Mouse (Mus musculus) hindbrain, embryonic 12.5 days (tissue): Measurements from ENCODE around the gene Rad50. TPM values are rescaled to one million over a fixed set of nuclear protein-coding genes. Genes with fewer than 3 reads are reported as not detected.

ENCODE experiments used
- ATAC-seq: fragments of 200-750 bp; cut with Nextera tagmentation; 2 replicates; pipeline ENCODE4 v1.8.0; 2017; ENCODE audit warnings: moderate TSS enrichment; ENCODE audit not compliant: low FRiP score
- H3K27ac ChIP-seq: fragments of 300-500 bp; sonication (generic); 2 replicates; pipeline ENCODE4 v1.5.1; 2016; ENCODE audit warnings: mild to moderate bottlenecking
- H3K27me3 ChIP-seq: fragments of 300-500 bp; sonication (generic); 2 replicates; pipeline ENCODE4 v1.6.1; 2016; ENCODE audit warnings: mild to moderate bottlenecking
- H3K36me3 ChIP-seq: fragments of 300-500 bp; sonication (generic); 2 replicates; pipeline ENCODE4 v1.6.1; 2016; ENCODE audit warnings: mild to moderate bottlenecking
- H3K4me1 ChIP-seq: fragments of 300-500 bp; sonication (generic); 2 replicates; pipeline ENCODE4 v1.6.1; 2016
- H3K4me2 ChIP-seq: fragments of 300-500 bp; sonication (generic); replicated peaks from 2 replicates; pipeline ENCODE4 v1.6.1; 2016; ENCODE audit warnings: mild to moderate bottlenecking
- H3K4me3 ChIP-seq: fragments of 300-500 bp; sonication (generic); 2 replicates; pipeline ENCODE4 v1.5.1; 2016; ENCODE audit warnings: mild to moderate bottlenecking
- H3K9ac ChIP-seq: fragments of 300-500 bp; sonication (generic); 2 replicates; pipeline ENCODE4 v1.6.1; 2016; ENCODE audit warnings: mild to moderate bottlenecking, moderate library complexity
- H3K9me3 ChIP-seq: fragments of 300-500 bp; sonication (generic); replicated peaks from 2 replicates; pipeline ENCODE4 v1.6.1; 2016; ENCODE audit warnings: mild to moderate bottlenecking
- WGBS: fragments of 180-500 bp; shearing (Covaris S2); methylation state at CpG from one replicate; pipeline ENCODE4 v1.1.7; 2016; 5-methylcytosine and 5-hydroxymethylcytosine counted together
- polyA plus RNA-seq: library from polyadenylated mRNA; unstranded; fragments of >200 nt; fragmentation: Nextera tagmentation; extraction: Ambion mirVana; gene quantifications from 2 replicates; pipeline ENCODE4 v1.2.1, GENCODE M21; 2016

Gene Rad50
- polyA plus RNA-seq, 1 experiment from 2014 or later: 18.5 TPM

DNA sequence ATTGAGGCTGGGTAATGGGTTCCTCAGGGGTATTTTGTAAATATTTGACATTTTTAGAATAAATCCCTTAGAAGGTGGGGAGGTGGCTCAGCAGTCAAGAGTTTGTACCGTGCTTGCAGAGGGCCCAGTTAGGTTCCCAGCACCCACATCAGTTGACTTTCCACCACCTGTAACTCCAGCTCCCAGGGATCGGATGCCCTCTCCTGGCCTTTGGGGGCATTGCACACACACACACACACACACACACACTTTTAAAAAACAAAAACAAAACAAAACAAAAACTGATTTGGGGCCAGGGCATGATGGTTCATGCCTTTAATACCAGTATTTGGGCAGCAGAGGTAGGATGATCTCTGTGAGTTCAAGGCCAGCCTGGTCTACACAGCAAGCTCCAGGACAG, 83.0 kb downstream of the Rad50 start:
- H3K9me3 ChIP-seq: peaks cover 6% of the 10 kb centered on the region; the same call in 1 of the 2 replicates

DNA sequence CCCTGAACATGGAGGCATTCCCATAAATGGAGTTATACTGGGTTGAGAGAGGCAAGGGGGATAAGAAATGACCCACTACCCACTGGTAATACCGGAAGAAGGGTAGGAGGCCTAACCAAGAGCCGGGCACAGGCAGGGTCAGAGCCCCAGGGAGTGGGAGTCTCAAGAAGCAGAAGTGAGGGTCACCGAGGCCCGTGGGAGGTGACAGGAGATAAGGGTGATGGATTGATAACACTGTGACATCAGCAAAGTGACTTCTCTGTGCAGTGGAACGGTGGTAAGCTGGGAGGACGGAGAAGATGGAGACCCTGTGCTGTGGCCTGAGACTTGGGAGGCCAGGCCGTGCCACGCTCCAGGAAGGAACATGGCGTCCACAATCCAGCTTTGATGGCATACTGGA, 83.5 kb downstream of the Rad50 start:
- H3K4me1 ChIP-seq: no peaks in the 10 kb centered on the region
- no peak for ATAC-seq
- H3K36me3 ChIP-seq: no peaks in the 10 kb centered on the region
- H3K27ac ChIP-seq: no peak overlapping the region
- peaks cover 6% of the 10 kb centered on the region; the same call in 1 of the 2 replicates for H3K9me3 ChIP-seq
- WGBS: 92% methylated on average over 9 of the region's 9 CpGs
- no peak overlapping the region for H3K4me3 ChIP-seq
- H3K27me3 ChIP-seq: peaks cover 4% of the 10 kb centered on the region; the same call in 1 of the 2 replicates
- H3K4me2 ChIP-seq: no peak overlapping the region
- H3K9ac ChIP-seq: no peak overlapping the region

More for the DNA sequence above, 83.0 kb downstream of the Rad50 start:
- Histone ChIP-seq H3K36me3 (no peaks in the 10 kb centered on the region), H3K9ac (no peak overlapping the region), H3K27ac (no peak overlapping the region), H3K4me1 (no peaks in the 10 kb centered on the region), H3K4me2 (no peak overlapping the region), H3K27me3 (peaks cover 4% of the 10 kb centered on the region; the same call in 1 of the 2 replicates), H3K4me3 (no peak overlapping the region)
- 90% methylated on average over 2 of the region's 2 CpGs for WGBS
- ATAC-seq: no peak

DNA sequence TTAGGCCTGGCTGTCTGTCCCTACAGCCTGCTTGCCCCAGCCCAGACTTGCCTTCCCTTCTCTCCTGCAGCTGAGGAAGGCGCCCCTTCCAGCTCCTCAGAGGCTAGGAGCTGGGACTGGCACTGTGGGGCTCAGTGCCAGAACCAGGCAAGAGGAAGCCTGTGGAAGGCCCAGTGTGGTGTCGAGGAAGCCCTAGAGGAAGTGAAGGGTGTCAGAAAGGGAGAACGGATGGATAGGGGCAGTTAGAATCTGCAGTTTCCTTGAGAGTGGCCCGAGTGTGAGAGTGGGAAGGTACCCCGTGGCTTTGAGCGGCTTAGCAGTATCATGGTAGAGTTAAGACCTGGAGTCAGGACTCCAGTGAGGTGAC, 84.7 kb downstream of the Rad50 start:
- WGBS: 86% methylated on average over 6 of the region's 6 CpGs
- no peak overlapping the region for H3K27ac ChIP-seq
- H3K4me1 ChIP-seq: no peaks in the 10 kb centered on the region
- no peak overlapping the region for H3K9ac ChIP-seq
- H3K36me3 ChIP-seq: no peaks in the 10 kb centered on the region
- H3K4me2 ChIP-seq: no peak overlapping the region
- no peak for ATAC-seq
- H3K9me3 ChIP-seq: peaks cover 6% of the 10 kb centered on the region; the same call in 1 of the 2 replicates
- peaks cover 4% of the 10 kb centered on the region; the same call in 1 of the 2 replicates for H3K27me3 ChIP-seq
- no peak overlapping the region for H3K4me3 ChIP-seq

- 87% methylated on average over 11 of the region's 11 CpGs for WGBS
- H3K27ac ChIP-seq: no peak overlapping the region
- H3K4me1 ChIP-seq: no peaks in the 10 kb centered on the region
- H3K4me2 ChIP-seq: no peak overlapping the region
- H3K36me3 ChIP-seq: no peaks in the 10 kb centered on the region
- no peak overlapping the region for H3K9ac ChIP-seq
- H3K4me3 ChIP-seq: no peak overlapping the region
- peaks cover 3% of the 10 kb centered on the region; the same call in 1 of the 2 replicates for H3K27me3 ChIP-seq
- H3K9me3 ChIP-seq: peaks cover 6% of the 10 kb centered on the region; the same call in 1 of the 2 replicates
- ATAC-seq: no peak
Measured at GRCm38 (mm10) chr11:53621582-53622439, 85.3 kb downstream of the Rad50 start.

DNA sequence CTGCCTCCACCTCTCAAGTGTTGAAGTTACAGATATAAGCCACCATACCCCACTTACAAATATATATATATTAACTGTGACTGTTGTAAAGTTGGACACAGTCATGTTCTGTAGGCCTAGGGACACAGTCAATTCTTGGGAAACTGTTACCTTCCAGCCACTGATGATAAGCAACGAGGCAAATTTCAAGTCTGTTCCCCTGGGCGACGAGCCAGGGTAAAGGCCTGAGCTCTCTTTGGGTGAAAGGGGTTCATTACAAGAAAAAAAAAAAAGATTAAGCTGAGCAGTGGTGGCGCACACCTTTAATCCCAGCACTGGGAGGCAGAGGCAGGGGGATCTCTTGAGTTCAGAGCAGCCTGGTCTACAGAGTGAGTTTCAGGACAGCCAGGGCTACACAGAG, 87.0 kb downstream of the Rad50 start:
- no peak for ATAC-seq
- Histone ChIP-seq H3K27ac (no peak overlapping the region), H3K27me3 (no peaks in the 10 kb centered on the region), H3K9me3 (peaks cover 6% of the 10 kb centered on the region; the same call in 1 of the 2 replicates), H3K4me1 (no peaks in the 10 kb centered on the region), H3K4me3 (no peak overlapping the region), H3K36me3 (no peaks in the 10 kb centered on the region), H3K4me2 (no peak overlapping the region), H3K9ac (no peak overlapping the region)
- WGBS: 91% methylated on average over 4 of the region's 4 CpGs

DNA sequence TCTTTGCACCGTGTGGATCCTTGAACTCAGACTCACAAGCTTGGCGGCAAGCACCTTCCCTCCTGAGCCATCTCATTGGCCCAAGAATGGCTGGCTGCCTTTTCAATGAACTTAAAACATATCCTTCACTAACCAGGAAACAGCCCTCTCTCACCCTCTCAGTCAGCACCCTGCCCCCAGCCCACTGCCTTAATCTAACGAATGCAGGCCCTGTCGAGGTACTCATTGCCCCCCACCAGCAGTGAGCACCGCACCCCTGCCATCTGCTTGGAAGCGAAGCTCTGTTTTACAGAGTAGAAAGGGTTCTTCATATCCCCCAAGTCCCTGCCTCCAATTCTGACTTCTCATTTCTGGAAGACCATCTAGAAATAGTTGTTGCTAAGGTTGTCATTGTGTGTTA, 87.7 kb downstream of the Rad50 start:
- WGBS: 70% methylated on average over 6 of the region's 6 CpGs
- Histone ChIP-seq H3K27ac (no peak overlapping the region), H3K4me1 (no peaks in the 10 kb centered on the region), H3K9me3 (peaks cover 6% of the 10 kb centered on the region; the same call in 1 of the 2 replicates), H3K27me3 (no peaks in the 10 kb centered on the region), H3K4me2 (no peak overlapping the region), H3K4me3 (no peak overlapping the region), H3K36me3 (no peaks in the 10 kb centered on the region), H3K9ac (no peak overlapping the region)
- no peak for ATAC-seq

DNA sequence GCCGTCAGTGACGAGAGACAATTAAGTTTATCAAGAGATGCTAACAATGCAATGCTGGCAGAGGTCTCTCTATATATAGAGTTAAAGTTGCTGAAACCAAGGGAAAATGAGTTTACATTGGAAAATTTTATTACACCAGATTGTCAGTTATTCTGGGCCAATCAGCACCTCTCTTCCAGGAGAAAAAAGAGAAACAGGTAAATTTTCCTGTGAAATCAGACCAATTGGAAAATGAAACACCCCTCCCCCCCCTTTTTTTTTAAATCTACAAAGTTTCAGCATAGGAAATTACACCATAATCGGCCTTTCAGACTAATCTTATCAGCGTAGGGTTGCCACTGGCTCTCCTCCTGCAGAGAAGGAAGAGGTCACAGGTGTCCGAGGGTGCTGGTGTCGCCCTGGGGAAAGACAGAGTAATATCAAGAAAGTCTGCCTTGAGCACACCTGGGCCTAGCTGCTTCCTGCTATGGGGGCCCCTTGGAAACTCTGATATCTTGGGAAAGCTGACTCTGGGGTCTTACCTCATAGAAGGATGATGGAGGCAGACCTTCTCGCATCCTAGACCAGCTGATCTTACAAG, 88.4 kb downstream of the Rad50 start, which contains the start of gene Il4:
TSS of gene Il4 (minus strand) at position 51 of the 580 bp plus-strand sequence.
- Histone ChIP-seq H3K4me1 (no peaks in the 10 kb centered on the region), H3K27ac (no peak within 1 kb of the TSS), H3K4me2 (no peak within 1 kb of the TSS), H3K36me3 (no peaks in the 10 kb centered on the region), H3K9ac (no peak within 1 kb of the TSS), H3K4me3 (no peak within 1 kb of the TSS), H3K27me3 (no peaks in the 10 kb centered on the region), H3K9me3 (0 out of 2 replicates have a peak, but pooled peaks cover 1% of the 10 kb centered on the region)
- no peak for ATAC-seq
- 84% methylated on average over 7 of the region's 7 CpGs for WGBS

- H3K27ac ChIP-seq: no peak overlapping the region
- no peaks in the 10 kb centered on the region for H3K27me3 ChIP-seq
- no peak overlapping the region for H3K4me2 ChIP-seq
- no peaks in the 10 kb centered on the region for H3K4me1 ChIP-seq
- no peak overlapping the region for H3K4me3 ChIP-seq
- no peaks in the 10 kb centered on the region for H3K36me3 ChIP-seq
- ATAC-seq: no peak
- H3K9me3 ChIP-seq: no peaks in the 10 kb centered on the region
- 69% methylated on average over 4 of the region's 4 CpGs for WGBS
- no peak overlapping the region for H3K9ac ChIP-seq
Measured at GRCm38 (mm10) chr11:53617562-53618109, 89.5 kb downstream of the Rad50 start.

GRCm38 (mm10) chr11:53616748-53617558, 90.2 kb downstream of the Rad50 start:
- H3K9ac ChIP-seq: no peak overlapping the region
- H3K36me3 ChIP-seq: no peaks in the 10 kb centered on the region
- 84% methylated on average over 8 of the region's 8 CpGs for WGBS
- H3K27me3 ChIP-seq: no peaks in the 10 kb centered on the region
- H3K4me1 ChIP-seq: no peaks in the 10 kb centered on the region
- H3K4me3 ChIP-seq: no peak overlapping the region
- H3K4me2 ChIP-seq: no peak overlapping the region
- H3K27ac ChIP-seq: no peak overlapping the region
- H3K9me3 ChIP-seq: no peaks in the 10 kb centered on the region
- ATAC-seq: no peak

- no peaks in the 10 kb centered on the region for H3K9me3 ChIP-seq
- 95% methylated on average over 8 of the region's 8 CpGs for WGBS
- no peaks in the 10 kb centered on the region for H3K27me3 ChIP-seq
- no peak overlapping the region for H3K27ac ChIP-seq
- H3K4me3 ChIP-seq: no peak overlapping the region
- H3K9ac ChIP-seq: no peak overlapping the region
- no peak for ATAC-seq
- H3K4me1 ChIP-seq: no peaks in the 10 kb centered on the region
- H3K36me3 ChIP-seq: no peaks in the 10 kb centered on the region
- H3K4me2 ChIP-seq: no peak overlapping the region
Measured at GRCm38 (mm10) chr11:53615575-53615974, 91.5 kb downstream of the Rad50 start.

DNA sequence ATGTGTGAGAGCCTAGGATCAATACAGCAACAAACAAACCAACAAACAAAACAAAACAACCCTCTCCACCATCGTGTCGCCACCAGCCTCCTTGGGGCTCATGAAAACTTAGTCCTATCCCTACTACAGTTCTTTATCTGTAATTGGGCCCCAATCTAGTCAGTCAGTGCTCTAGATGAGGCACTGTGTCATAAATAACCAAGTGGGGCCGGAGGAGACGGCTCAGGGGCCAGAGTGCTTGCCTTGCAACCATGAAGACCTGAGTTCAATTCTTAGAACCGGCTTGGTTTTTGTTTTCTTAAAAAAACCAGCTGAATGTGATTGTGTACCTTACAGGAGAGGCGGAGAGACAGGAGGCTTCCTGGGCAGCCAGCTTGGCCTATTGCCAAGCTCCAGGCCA, 91.9 kb downstream of the Rad50 start:
- no peak overlapping the region for H3K27ac ChIP-seq
- H3K36me3 ChIP-seq: no peaks in the 10 kb centered on the region
- no peak overlapping the region for H3K9ac ChIP-seq
- WGBS: 81% methylated on average over 6 of the region's 6 CpGs
- no peak for ATAC-seq
- H3K27me3 ChIP-seq: no peaks in the 10 kb centered on the region
- no peak overlapping the region for H3K4me3 ChIP-seq
- no peaks in the 10 kb centered on the region for H3K9me3 ChIP-seq
- H3K4me2 ChIP-seq: no peak overlapping the region
- H3K4me1 ChIP-seq: no peaks in the 10 kb centered on the region

DNA sequence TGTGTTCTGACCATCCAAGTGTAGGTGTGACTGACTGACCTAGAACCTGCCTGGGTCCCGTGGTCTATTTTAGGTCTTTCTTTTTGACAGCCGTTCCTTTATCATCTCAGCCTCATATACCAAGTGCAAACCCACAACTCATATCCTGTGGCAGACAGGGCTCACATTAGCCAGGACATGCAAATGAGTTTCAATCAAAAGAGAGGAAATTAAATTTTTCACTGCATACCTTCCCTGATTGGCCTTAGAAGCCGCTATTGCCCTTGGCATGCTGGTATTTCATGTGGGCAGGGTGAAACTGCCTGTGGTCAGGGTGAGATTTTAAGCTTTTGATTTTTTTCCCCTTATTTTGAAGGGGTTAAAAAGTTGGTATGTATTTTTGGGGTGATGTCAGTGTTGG, 97.4 kb downstream of the Rad50 start:
- H3K9ac ChIP-seq: no peak overlapping the region
- H3K27ac ChIP-seq: no peak overlapping the region
- H3K36me3 ChIP-seq: no peaks in the 10 kb centered on the region
- ATAC-seq: no peak
- H3K4me2 ChIP-seq: no peak overlapping the region
- no peaks in the 10 kb centered on the region for H3K9me3 ChIP-seq
- H3K4me3 ChIP-seq: no peak overlapping the region
- WGBS: 85% methylated on average over 3 of the region's 3 CpGs
- H3K4me1 ChIP-seq: peaks cover 11% of the 10 kb centered on the region
- H3K27me3 ChIP-seq: no peaks in the 10 kb centered on the region
